Mouse (Mus musculus): ENCODE results near the gene Ranbp17.
A peak's percentile ranks its signal among the peaks of the same experiment; 100 is the strongest.

GRCm38 (mm10) chr11:33480410-33480809 lies 33.1 kb downstream of the Ranbp17 start:
- TF ChIP-seq CTCF (conservative IDR thresholded peaks at IDR 0.05 in 1 of 2, IDR thresholded peaks at IDR 0.05 in 1 of 2; ENCODE audit: low read depth in 2 of 2, low read length in 2 of 2): 0 out of 4 replicates have a peak, but pooled peaks of 1 of the 2 experiments have one; percentile 7
- no peak for TF ChIP-seq ZNF384 (IDR thresholded peaks at IDR 0.05; ENCODE audit: low read depth, low read length)
- no peak for TF ChIP-seq POLR2A (IDR thresholded peaks at IDR 0.05; ENCODE audit: low read depth, low read length)
- TF ChIP-seq NRF1 (IDR thresholded peaks at IDR 0.05; ENCODE audit: low read depth, low read length): no peak
- TF ChIP-seq MAFK (IDR thresholded peaks at IDR 0.05; ENCODE audit: insufficient replicate concordance, low read length): no peak
- TF ChIP-seq ETS1 (conservative IDR thresholded peaks at IDR 0.05; ENCODE audit: low read depth, low read length): no peak
- TF ChIP-seq HCFC1 (IDR thresholded peaks at IDR 0.05; ENCODE audit: low read depth, low read length): no peak
- TF ChIP-seq CHD2 (IDR thresholded peaks at IDR 0.05; ENCODE audit: low read length): no peak
- TF ChIP-seq MAX (IDR thresholded peaks at IDR 0.05; ENCODE audit: low read length): no peak
